ENCODE assay signal across 8 mouse cellular contexts in genomic region chr5:134101883-134102282, GRCm38 (mm10). TPM values are rescaled to one million over a fixed set of nuclear protein-coding genes. Genes with fewer than 3 reads are reported as not detected.
A peak's percentile ranks its signal among the peaks of the same experiment; 100 is the strongest.
DNase-seq lines count a peak whose midpoint lies in the region; ATAC-seq lines count a peak whose summit lies in the region.

No protein-coding gene starts in this region.

- peaks cover 4% of the 10 kb centered on the region; the same call in 1 of the 2 replicates for H3K36me3 ChIP-seq in heart, embryonic 12.5 days
- peaks cover 6% of the 10 kb centered on the region; the same call in 1 of the 2 replicates for H3K36me3 ChIP-seq in intestine, embryonic 16.5 days (ENCODE audit: control insufficient read depth, insufficient read depth, low read length)
- H3K36me3 ChIP-seq in midbrain, embryonic 13.5 days: peaks cover 14% of the 10 kb centered on the region
- no peaks in the 10 kb centered on the region for H3K36me3 ChIP-seq in liver, embryonic 11.5 days (ENCODE audit: control insufficient read depth, insufficient read depth, low read length)

- H3K4me2 ChIP-seq in heart, embryonic 12.5 days: no peak overlapping the region
- H3K4me2 ChIP-seq in intestine, embryonic 16.5 days (ENCODE audit: low read depth, low read length): peak overlapping the region; percentile 98; the same call in 1 of the 2 replicates
- peak overlapping the region; percentile 86 for H3K4me2 ChIP-seq in midbrain, embryonic 13.5 days (replicated peaks)
- no peak overlapping the region for H3K4me2 ChIP-seq in liver, embryonic 11.5 days

- 0 out of 2 replicates have a peak, but pooled peaks cover 2% of the 10 kb centered on the region for H3K9me3 ChIP-seq in heart, embryonic 12.5 days (replicated peaks)
- peaks cover 2% of the 10 kb centered on the region; the same call in 1 of the 2 replicates for H3K9me3 ChIP-seq in intestine, embryonic 16.5 days (ENCODE audit: control insufficient read depth, low read length)
- no peaks in the 10 kb centered on the region for H3K9me3 ChIP-seq in midbrain, embryonic 13.5 days
- H3K9me3 ChIP-seq in liver, embryonic 11.5 days (ENCODE audit: control insufficient read depth, low read length): no peaks in the 10 kb centered on the region

- ATAC-seq in heart, embryonic 12.5 days (ENCODE audit: insufficient number of reproducible peaks, low FRiP score): 0 out of 2 replicates have a peak, but pooled peaks have one; percentile 1
- peak; percentile 81 for ATAC-seq in intestine, embryonic 16.5 days
- ATAC-seq in midbrain, embryonic 13.5 days: no peak
- ATAC-seq in liver, embryonic 11.5 days (replicated peaks; ENCODE audit: low FRiP score): no peak
- ATAC-seq in megakaryocyte, adult 5-6 weeks (ENCODE audit: poor library complexity, severe bottlenecking): no peak

- WGBS in heart, embryonic 12.5 days: 27% methylated on average over 5 of the region's 5 CpGs
- 23% methylated on average over 5 of the region's 5 CpGs for WGBS in intestine, embryonic 16.5 days
- 42% methylated on average over 5 of the region's 5 CpGs for WGBS in midbrain, embryonic 13.5 days
- 40% methylated on average over 5 of the region's 5 CpGs for WGBS in liver, embryonic 11.5 days

- no peak overlapping the region for H3K9ac ChIP-seq in heart, embryonic 12.5 days
- no peak overlapping the region; the same call in 1 of the 2 replicates for H3K9ac ChIP-seq in intestine, embryonic 16.5 days (ENCODE audit: low read depth, low read length)
- no peak overlapping the region for H3K9ac ChIP-seq in midbrain, embryonic 13.5 days (replicated peaks)
- H3K9ac ChIP-seq in liver, embryonic 11.5 days (ENCODE audit: low read depth, low read length): no peak overlapping the region

- H3K4me3 ChIP-seq in heart, embryonic 12.5 days: no peak overlapping the region
- H3K4me3 ChIP-seq in intestine, embryonic 16.5 days (ENCODE audit: low read length): no peak overlapping the region
- peak overlapping the region; percentile 80 for H3K4me3 ChIP-seq in midbrain, embryonic 13.5 days (replicated peaks)
- no peak overlapping the region for H3K4me3 ChIP-seq in liver, embryonic 11.5 days (ENCODE audit: low read depth, low read length)

- H3K4me1 ChIP-seq in heart, embryonic 12.5 days (replicated peaks): peaks cover 43% of the 10 kb centered on the region
- peaks cover 21% of the 10 kb centered on the region for H3K4me1 ChIP-seq in intestine, embryonic 16.5 days (ENCODE audit: control insufficient read depth, insufficient read depth, low read length)
- peaks cover 40% of the 10 kb centered on the region for H3K4me1 ChIP-seq in midbrain, embryonic 13.5 days (replicated peaks)
- H3K4me1 ChIP-seq in liver, embryonic 11.5 days (replicated peaks; ENCODE audit: control insufficient read depth, insufficient read depth, low read length): peaks cover 3% of the 10 kb centered on the region; the same call in 1 of the 2 replicates

- DNase-seq in heart, adult 8-10 months (ENCODE audit: low spot score): no peak
- peak; percentile 65 for DNase-seq in embryo, embryonic 10 days (ENCODE audit: low spot score)
- no peak for DNase-seq in spleen, postnatal 36 days (ENCODE audit: low spot score in 2 of 2)
- DNase-seq in liver, embryonic 11.5 days (ENCODE audit: low spot score): no peak

- no peaks in the 10 kb centered on the region for H3K27me3 ChIP-seq in heart, embryonic 12.5 days (replicated peaks)
- no peaks in the 10 kb centered on the region for H3K27me3 ChIP-seq in intestine, embryonic 16.5 days (replicated peaks; ENCODE audit: control insufficient read depth, insufficient read depth, low read length)
- no peaks in the 10 kb centered on the region for H3K27me3 ChIP-seq in midbrain, embryonic 13.5 days
- 0 out of 2 replicates have a peak, but pooled peaks cover 2% of the 10 kb centered on the region for H3K27me3 ChIP-seq in liver, embryonic 11.5 days (replicated peaks; ENCODE audit: control insufficient read depth, insufficient read depth, low read length)

- no peak overlapping the region for H3K27ac ChIP-seq in heart, embryonic 12.5 days (ENCODE audit: poor library complexity, severe bottlenecking)
- peak overlapping the region; percentile 85 for H3K27ac ChIP-seq in intestine, embryonic 16.5 days (ENCODE audit: low read length)
- H3K27ac ChIP-seq in midbrain, embryonic 13.5 days: 0 out of 2 replicates have a peak overlapping the region, but pooled peaks have one; percentile 4
- H3K27ac ChIP-seq in liver, embryonic 11.5 days (ENCODE audit: low read depth, low read length): no peak overlapping the region

RNA-seq across cellular contexts. Expression of gene Castor2, which starts 2.4 kb away (rescaled TPM):
- 7.5 and 8.1 TPM in 2 replicates for polyA plus RNA-seq in heart, embryonic 12.5 days (2016; fragmentation: Nextera tagmentation; extraction: Ambion mirVana)
- 10 to 100 TPM; 21.6 to 32.9 (median 25.9) TPM for total RNA-seq in heart, adult 8-10 months (2022)
- polyA plus RNA-seq in intestine, embryonic 16.5 days (2015; fragmentation: Nextera tagmentation; extraction: Ambion mirVana): 6.7 and 8.2 TPM in 2 replicates
- 25.8 and 27.2 TPM in 2 replicates for polyA plus RNA-seq in midbrain, embryonic 13.5 days (2015; fragmentation: Nextera tagmentation; extraction: Ambion mirVana)
- 1.8 and 2.1 TPM in 2 replicates for polyA plus RNA-seq in liver, embryonic 11.5 days (2014; fragmentation: Nextera tagmentation; extraction: Ambion mirVana)
- 5.7 and 7.2 TPM in 2 replicates for total RNA-seq in megakaryocyte, adult 5-6 weeks (2015)
- 2.1 TPM in 2 replicates for total RNA-seq in megakaryocyte, adult 5-6 weeks (2017)

Comparison
In these comparisons a context has a peak if more than half of its experiments do, and no peak if none do; other contexts are left out.
1. ATAC-seq: peak in heart, embryonic 12.5 days (single experiment) and intestine, embryonic 16.5 days (single experiment); none in midbrain, embryonic 13.5 days (single experiment), liver, embryonic 11.5 days (single experiment) and megakaryocyte, adult 5-6 weeks (single experiment).
2. H3K27ac ChIP-seq: peak in intestine, embryonic 16.5 days (single experiment) and midbrain, embryonic 13.5 days (single experiment); none in heart, embryonic 12.5 days (single experiment) and liver, embryonic 11.5 days (single experiment).
3. H3K4me2 ChIP-seq: peak in intestine, embryonic 16.5 days (single experiment) and midbrain, embryonic 13.5 days (single experiment); none in heart, embryonic 12.5 days (single experiment) and liver, embryonic 11.5 days (single experiment).